Mouse (Mus musculus): ENCODE data around the gene 2410015M20Rik.

- TF ChIP-seq EP300 (IDR thresholded peaks at IDR 0.05; ENCODE audit: low read depth) = no peak
- peak; percentile 19; the same call in 1 of the 2 replicates for TF ChIP-seq CTCF (IDR thresholded peaks at IDR 0.05; ENCODE audit: low read depth)
These were observed 25.1 kb downstream of the 2410015M20Rik start, which contains the start of the genes Safb2 and Safb for GRCm38 (mm10) chr17:56584257-56585130.
